Mouse (Mus musculus) limb, embryonic 11.5 days (tissue): ENCODE data around the gene Adam19. TPM values are rescaled to one million over a fixed set of nuclear protein-coding genes. Genes with fewer than 3 reads are reported as not detected.
"Not testable (repeated sequence)": the region's sequence is repeated elsewhere in the genome, so short reads cannot be mapped to it uniquely, and the experiment has no call there.

Experiments
- ATAC-seq: fragments of 200-750 bp; cut with Nextera tagmentation; 2 replicates; pipeline ENCODE4 v1.8.0; 2017; ENCODE audit warnings: low read depth; ENCODE audit not compliant: insufficient number of reproducible peaks, low FRiP score, low TSS enrichment
- DNase-seq: peaks from one replicate; pipeline ENCODE4 v3.0.0-alpha.2; 2015; ENCODE audit warnings: low spot score
- H3K27ac ChIP-seq: fragments of 300-500 bp; sonication (generic); replicated peaks from 2 replicates; pipeline ENCODE4 v1.5.1; 2014; ENCODE audit warnings: low read depth, mild to moderate bottlenecking, low read length
- H3K27me3 ChIP-seq: fragments of 300-500 bp; sonication (generic); 2 replicates; pipeline ENCODE4 v1.6.1; 2014; ENCODE audit warnings: mild to moderate bottlenecking, low read length, mixed read lengths; ENCODE audit not compliant: control insufficient read depth, insufficient read depth
- H3K36me3 ChIP-seq: fragments of 300-500 bp; sonication (generic); 2 replicates; pipeline ENCODE4 v1.6.1; 2014; ENCODE audit warnings: mild to moderate bottlenecking, low read length, moderate library complexity, mixed read lengths; ENCODE audit not compliant: control insufficient read depth, insufficient read depth
- H3K4me1 ChIP-seq: fragments of 300-500 bp; sonication (generic); 2 replicates; pipeline ENCODE4 v1.6.1; 2014; ENCODE audit warnings: low read length, mixed read lengths; ENCODE audit not compliant: control insufficient read depth, insufficient read depth
- H3K4me2 ChIP-seq: fragments of 300-500 bp; sonication (generic); 2 replicates; pipeline ENCODE4 v1.6.1; 2014; ENCODE audit warnings: low read depth, mild to moderate bottlenecking, moderate library complexity; ENCODE audit not compliant: severe bottlenecking
- H3K4me3 ChIP-seq: fragments of 300-500 bp; sonication (generic); 2 replicates; pipeline ENCODE4 v1.5.1; 2014; ENCODE audit warnings: low read depth, low read length
- H3K9ac ChIP-seq: fragments of 300-500 bp; sonication (generic); 2 replicates; pipeline ENCODE4 v1.6.1; 2014; ENCODE audit warnings: mild to moderate bottlenecking, low read length
- H3K9me3 ChIP-seq: fragments of 300-500 bp; sonication (generic); 2 replicates; pipeline ENCODE4 v1.6.1; 2016; ENCODE audit warnings: low read length; ENCODE audit not compliant: control insufficient read depth
- WGBS: fragments of 180-500 bp; shearing (Covaris S2); extraction: QIAGEN DNeasy Blood & Tissue Kit; methylation state at CpG from one replicate; pipeline ENCODE4 v1.1.7; 2014; 5-methylcytosine and 5-hydroxymethylcytosine counted together
- polyA plus RNA-seq: library from polyadenylated mRNA; unstranded; fragments of >200 nt; fragmentation: Nextera tagmentation; extraction: Ambion mirVana; gene quantifications from 2 replicates; pipeline ENCODE4 v1.2.1, GENCODE M21; 2014

Gene Adam19
- polyA plus RNA-seq, 1 experiment from 2014 or later: 11.0 TPM

DNA sequence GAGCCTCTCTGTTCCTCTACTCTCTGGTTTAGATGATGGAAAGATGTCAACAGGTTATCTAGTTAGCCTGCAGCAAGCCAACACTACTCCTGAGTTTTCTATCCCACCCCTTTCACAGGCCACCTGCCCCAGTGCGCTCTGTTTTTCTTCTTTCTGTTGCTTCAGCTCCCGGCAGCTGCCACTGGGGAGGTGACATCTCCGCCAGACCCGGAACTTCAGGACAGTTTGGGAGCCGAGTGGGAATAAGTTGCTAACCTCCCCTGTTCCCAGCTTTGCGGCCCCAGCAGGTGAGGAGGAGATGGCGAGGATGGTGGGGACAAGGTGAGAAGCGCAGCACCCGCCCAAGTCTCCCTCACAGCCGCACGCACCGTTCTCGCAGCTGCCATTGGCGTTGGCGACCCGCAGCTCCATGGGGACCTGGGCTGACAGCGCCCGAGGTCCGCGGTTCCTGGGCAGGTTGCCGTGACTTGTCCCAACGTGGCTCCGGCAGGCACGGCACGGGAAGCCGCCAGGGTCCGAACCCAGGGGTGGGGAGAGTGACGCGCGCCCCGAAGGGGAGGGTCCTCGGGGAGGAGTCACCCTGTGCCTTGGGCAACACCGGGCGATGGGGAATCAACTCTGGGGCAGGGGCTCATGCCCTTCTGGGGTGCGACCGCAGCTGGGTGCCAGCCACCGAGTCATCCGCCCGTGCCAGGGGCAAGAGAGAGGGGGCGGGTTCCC, 110.2 kb downstream of the Adam19 start, which contains the start of gene Nipal4:
Nipal4 (minus strand) TSS at position 643 of the 720 bp plus-strand sequence.
- peak within 1 kb of the TSS; percentile 44 for H3K4me3 ChIP-seq
- H3K4me2 ChIP-seq: peak within 1 kb of the TSS; percentile 97
- H3K27ac ChIP-seq: no peak within 1 kb of the TSS
- no peaks in the 10 kb centered on the region for H3K9me3 ChIP-seq
- WGBS: 2% methylated on average over 40 of the region's 40 CpGs
- peaks cover 14% of the 10 kb centered on the region for H3K27me3 ChIP-seq
- peak within 1 kb of the TSS; percentile 40; the same call in 1 of the 2 replicates for H3K9ac ChIP-seq
- ATAC-seq: no peak
- peak; percentile 57 for DNase-seq
- no peaks in the 10 kb centered on the region for H3K36me3 ChIP-seq
- H3K4me1 ChIP-seq: 0 out of 2 replicates have a peak, but pooled peaks cover 2% of the 10 kb centered on the region

DNA sequence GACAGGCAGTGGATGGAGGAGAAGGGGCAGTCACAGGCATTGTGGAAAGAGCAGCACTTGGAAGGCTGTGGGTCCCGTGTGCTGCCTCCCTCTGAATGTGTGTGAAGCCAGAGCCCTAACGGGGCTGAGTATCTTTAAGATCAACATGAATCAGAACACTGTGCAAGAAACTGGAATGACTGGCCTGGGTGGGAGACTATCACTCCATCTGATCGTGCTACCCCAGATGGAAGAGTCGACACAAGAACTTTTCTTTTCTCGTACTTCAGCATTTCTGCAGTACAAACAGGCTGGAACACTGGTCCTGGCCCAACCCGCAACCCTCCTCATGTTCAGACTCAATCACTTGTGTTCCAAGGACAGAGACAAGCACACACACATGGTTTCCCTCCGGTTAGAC, 112.7 kb downstream of the Adam19 start:
- Histone ChIP-seq H3K9ac (no peak overlapping the region), H3K4me2 (no peak overlapping the region), H3K27ac (no peak overlapping the region), H3K27me3 (peaks cover 14% of the 10 kb centered on the region), H3K9me3 (no peaks in the 10 kb centered on the region), H3K36me3 (no peaks in the 10 kb centered on the region), H3K4me1 (0 out of 2 replicates have a peak, but pooled peaks cover 2% of the 10 kb centered on the region), H3K4me3 (no peak overlapping the region)
- no peak for ATAC-seq
- no peak for DNase-seq
- WGBS: 89% methylated on average over 7 of the region's 7 CpGs

DNA sequence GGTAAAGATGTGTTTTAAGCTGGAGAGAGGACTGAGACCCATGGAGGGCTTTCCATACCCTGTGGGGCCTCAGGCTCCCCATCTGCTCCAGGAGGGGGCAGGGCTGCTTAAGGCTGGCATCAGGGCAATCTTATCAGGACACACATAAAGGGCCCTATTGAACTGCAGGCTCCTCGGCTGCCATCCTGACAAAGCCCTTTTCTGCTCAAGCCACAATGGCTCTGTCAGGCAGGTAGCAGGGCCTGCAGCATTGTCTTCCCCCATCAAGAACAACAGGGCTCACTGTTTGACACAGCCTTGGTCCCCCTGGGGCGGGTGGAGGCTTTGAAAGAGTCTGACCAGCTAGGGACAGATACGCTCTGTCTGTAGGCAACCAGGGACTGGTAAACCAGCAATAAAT, 114.1 kb downstream of the Adam19 start:
- Histone ChIP-seq H3K4me2 (no peak overlapping the region), H3K9me3 (no peaks in the 10 kb centered on the region), H3K4me1 (0 out of 2 replicates have a peak, but pooled peaks cover 2% of the 10 kb centered on the region), H3K36me3 (no peaks in the 10 kb centered on the region), H3K27ac (no peak overlapping the region), H3K27me3 (peaks cover 14% of the 10 kb centered on the region), H3K9ac (no peak overlapping the region), H3K4me3 (no peak overlapping the region)
- no peak for DNase-seq
- ATAC-seq: no peak
- WGBS: 56% methylated on average over 3 of the region's 3 CpGs

DNA sequence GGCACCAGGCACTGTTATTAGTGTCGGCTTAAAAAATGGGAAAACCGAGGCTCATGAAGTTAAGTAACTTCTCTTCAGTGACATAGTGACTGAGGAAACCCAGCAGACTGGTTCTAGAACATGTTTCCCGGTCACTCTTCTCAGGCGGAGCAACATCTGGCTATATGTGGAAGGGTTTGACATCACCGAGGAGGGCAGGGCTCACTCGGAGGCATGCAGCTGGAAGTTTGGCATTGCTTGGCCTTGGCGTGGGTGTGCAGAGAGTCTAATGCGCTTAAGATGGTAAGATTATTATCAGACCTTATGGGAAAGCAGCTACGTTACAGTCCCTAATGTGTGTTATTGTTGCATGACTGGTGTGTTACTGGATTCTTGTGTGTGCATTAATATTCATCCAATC, 116.3 kb downstream of the Adam19 start:
- no peak for ATAC-seq

DNA sequence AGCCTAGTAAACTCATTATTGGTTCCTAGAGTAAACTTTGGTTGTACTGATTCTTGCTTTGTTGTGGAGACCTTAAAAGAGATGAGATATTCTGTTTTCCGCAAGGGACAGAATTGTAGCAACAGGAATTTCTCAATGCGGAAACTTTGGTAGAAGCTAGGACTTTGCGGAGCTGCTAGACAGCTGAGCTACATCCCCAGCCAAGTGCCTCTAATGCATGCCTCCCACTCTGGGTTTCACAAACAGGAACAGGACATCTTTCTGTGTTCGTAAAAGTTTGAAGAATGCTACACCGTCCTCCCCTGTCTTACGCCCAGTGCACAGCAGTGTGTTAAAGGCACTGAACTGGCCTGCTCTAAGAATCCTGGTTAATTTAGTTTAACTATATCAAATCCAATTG, 120.4 kb downstream of the Adam19 start:
- WGBS: 94% methylated on average over 6 of the region's 6 CpGs
- ATAC-seq: no peak
- no peak for DNase-seq
- H3K27me3 ChIP-seq: no peaks in the 10 kb centered on the region
- H3K27ac ChIP-seq: no peak overlapping the region
- H3K9ac ChIP-seq: no peak overlapping the region
- H3K36me3 ChIP-seq: no peaks in the 10 kb centered on the region
- no peak overlapping the region for H3K4me3 ChIP-seq
- H3K9me3 ChIP-seq: no peaks in the 10 kb centered on the region
- H3K4me2 ChIP-seq: no peak overlapping the region
- no peaks in the 10 kb centered on the region for H3K4me1 ChIP-seq

More for the DNA sequence above, 116.3 kb downstream of the Adam19 start:
- WGBS: 94% methylated on average over 9 of the region's 9 CpGs
- no peaks in the 10 kb centered on the region for H3K9me3 ChIP-seq
- no peaks in the 10 kb centered on the region for H3K4me1 ChIP-seq
- no peak overlapping the region for H3K9ac ChIP-seq
- H3K36me3 ChIP-seq: no peaks in the 10 kb centered on the region
- H3K4me3 ChIP-seq: no peak overlapping the region
- no peak overlapping the region for H3K4me2 ChIP-seq
- DNase-seq: no peak
- 0 out of 2 replicates have a peak, but pooled peaks cover 3% of the 10 kb centered on the region for H3K27me3 ChIP-seq
- no peak overlapping the region for H3K27ac ChIP-seq

DNA sequence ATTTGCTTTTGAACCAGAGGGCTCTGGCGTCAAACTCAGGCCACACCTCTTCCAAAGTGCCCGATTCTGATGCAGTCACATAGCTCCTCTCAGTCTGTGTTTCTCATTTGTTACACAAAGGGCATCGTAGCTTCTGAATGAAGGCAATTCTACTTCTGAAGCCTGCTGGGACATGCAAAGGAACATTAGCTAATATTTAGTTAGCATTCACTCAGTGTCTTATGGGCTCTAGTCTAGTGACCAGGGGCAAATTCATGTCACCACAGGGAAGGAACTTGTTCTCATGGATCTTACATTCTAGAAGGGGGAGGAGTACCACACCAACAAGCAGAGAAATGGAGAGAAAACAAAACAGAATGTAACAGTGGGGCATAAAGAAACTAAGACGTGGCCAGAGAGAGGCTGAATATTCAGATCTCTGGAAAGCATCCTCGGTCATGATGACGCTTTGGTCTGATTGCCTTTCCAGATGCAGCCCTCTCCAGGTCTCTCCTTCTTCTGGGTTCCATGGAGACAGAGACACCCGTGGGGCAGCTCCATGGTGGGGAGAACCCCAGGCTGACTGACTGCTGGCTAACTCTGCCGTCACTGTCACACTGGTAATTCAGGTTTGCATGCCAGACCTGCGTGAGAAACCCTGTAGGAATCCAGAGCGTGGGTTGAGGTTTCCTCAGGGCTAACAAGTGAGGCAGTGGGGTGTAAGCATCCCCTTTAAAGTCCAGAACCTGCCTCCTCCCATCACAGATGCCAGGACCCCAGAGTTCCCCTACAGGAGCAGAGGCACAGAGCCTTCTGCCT, 121.7 kb downstream of the Adam19 start:
- no peak overlapping the region for H3K4me2 ChIP-seq
- no peaks in the 10 kb centered on the region for H3K4me1 ChIP-seq
- H3K27ac ChIP-seq: no peak overlapping the region
- WGBS: 77% methylated on average over 10 of the region's 10 CpGs
- ATAC-seq: no peak
- no peak for DNase-seq
- H3K4me3 ChIP-seq: no peak overlapping the region
- H3K27me3 ChIP-seq: no peaks in the 10 kb centered on the region
- no peaks in the 10 kb centered on the region for H3K9me3 ChIP-seq
- no peaks in the 10 kb centered on the region for H3K36me3 ChIP-seq
- no peak overlapping the region for H3K9ac ChIP-seq

DNA sequence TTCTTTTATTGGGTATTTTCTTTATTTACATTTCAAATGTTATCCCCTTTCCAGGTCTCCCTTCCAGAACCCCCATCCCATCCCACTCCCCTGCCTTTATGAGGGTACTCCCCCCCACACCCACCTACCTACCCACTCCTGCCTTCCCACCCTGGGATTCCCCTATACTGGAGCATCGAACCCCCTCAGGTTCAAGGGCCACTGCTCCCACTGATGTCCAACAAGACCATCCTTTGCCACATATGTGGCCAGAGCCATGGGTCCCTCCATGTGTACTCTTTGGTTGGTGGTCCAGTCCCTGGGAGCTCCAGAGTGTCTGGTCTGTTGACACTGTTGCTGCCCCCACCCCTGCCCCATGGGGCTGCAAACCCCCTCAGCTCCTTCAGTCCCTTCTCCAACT, 126.2 kb downstream of the Adam19 start:
- not testable (repeated sequence) for H3K27me3 ChIP-seq, H3K4me3 ChIP-seq, ATAC-seq, H3K36me3 ChIP-seq, H3K9ac ChIP-seq, DNase-seq, H3K27ac ChIP-seq, H3K4me2 ChIP-seq, H3K4me1 ChIP-seq, H3K9me3 ChIP-seq
- whole genome bisulfite sequencing: 87% methylated on average over 1 of the region's 1 CpGs

- H3K9me3 ChIP-seq: no peaks in the 10 kb centered on the region
- DNase-seq (no peak), ATAC-seq (no peak)
- H3K4me3 ChIP-seq: no peak overlapping the region
- WGBS: 85% methylated on average over 3 of the region's 3 CpGs
- no peaks in the 10 kb centered on the region for H3K27me3 ChIP-seq
- no peak overlapping the region for H3K4me2 ChIP-seq
- peaks cover 3% of the 10 kb centered on the region; the same call in 1 of the 2 replicates for H3K4me1 ChIP-seq
- H3K27ac ChIP-seq: no peak overlapping the region
- no peak overlapping the region for H3K9ac ChIP-seq
- no peaks in the 10 kb centered on the region for H3K36me3 ChIP-seq
Observed at GRCm38 (mm10) chr11:46184946-46185345, 129.2 kb downstream of the Adam19 start.
